Mouse (Mus musculus) ES-CJ7 (cell line): ENCODE measurements at regions not wholly inside any gene's neighbourhood (a gene's known extent, or its start where the extent isn't known, plus 50 kb on each side); places are given as distances from the start of the nearest gene placed in this dataset.

ENCODE experiments used
- DNase-seq: peaks from one replicate; pipeline ENCODE4 v3.0.0; 2011; ENCODE audit warnings: low read depth, low spot score

DNA sequence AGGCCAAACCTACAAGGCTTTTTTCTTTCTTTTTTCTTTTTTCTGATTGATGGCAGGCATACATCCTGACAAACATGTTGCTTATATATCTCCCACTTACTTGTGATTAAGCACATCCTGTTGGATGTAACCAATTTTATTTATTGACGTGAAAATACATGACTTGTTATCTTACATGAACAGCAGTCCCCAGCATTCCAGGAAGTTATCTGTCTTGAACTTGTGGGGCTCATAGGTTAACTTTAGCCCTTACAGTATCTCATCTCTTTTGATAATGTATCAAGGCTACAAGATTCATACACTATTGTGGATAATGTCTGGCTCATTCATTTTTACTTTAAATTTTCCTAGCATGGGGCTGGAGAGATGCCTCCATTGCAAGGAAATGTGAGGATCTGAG, 852.0 kb upstream of the Agtr1b start:
- DNase-seq: no peak

DNA sequence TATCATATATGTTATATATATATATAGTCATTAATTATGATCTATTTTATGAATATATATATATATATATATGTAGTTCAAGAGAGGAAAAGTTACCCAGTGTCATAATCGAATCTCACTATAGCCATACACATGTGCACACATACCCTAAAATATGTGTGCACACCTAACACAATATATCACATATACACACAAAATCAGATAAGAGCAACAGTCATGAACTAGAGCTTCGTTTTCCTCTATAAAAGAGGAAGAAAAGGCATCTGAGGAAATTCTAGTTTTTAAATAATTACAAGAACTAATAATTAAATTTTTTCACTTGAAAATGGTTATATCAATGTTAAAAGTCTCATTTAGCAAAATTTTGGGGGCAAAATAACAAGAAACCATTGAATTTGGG, 835.3 kb upstream of the Tbl1xr1 start:
- DNase-seq: no peak

DNA sequence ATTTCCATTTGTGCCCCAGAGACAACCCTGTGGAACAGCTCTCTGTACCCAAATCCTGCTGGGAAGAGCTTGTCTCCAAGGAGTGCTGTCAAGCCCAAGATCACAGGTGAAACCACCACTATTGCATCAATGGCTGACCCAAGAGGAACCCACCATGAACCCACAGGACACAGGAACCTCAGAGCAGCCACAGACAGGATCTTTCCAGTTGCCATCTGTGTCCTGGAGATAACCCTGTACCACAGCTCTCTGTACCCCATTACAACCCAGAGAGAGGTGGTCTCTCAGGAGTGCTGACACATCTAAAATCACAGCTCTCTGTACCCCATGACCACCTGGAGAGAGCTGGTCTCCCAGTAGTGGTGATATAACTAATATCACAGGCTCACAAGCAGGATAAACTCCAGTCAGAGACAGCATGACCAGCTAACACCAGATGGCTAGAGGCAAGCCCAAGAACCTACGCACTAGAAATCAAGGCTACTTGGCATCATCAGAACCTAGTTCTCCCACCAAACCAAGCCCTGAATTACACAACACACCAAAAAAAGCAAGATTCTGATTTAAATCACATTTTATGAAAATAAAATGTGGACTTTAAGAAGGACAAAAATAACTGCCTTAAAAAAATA, 820.2 kb upstream of the Tbl1xr1 start:
- DNase-seq: no peak

DNA sequence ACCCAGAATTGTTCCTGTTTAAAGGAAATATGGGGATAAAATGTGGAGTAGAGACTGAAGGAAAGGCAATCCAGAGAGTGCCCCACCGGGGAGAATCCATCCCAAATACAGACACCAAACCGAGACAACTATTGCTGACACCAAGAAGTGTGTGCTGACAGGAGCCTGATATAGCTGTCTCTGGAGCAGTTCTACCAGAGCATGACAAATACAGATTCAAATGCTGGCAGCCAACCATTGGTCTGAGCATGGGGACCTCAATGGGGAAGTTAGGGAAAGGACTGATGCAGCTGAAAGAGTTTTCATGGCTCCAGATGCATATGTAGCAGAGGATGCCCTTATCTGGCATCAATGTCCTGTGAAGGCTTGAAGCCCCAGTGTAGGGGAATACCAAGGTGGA, 813.1 kb upstream of the Tbl1xr1 start:
- DNase-seq: no peak

GRCm38 (mm10) chr3:21265491-21265890, 811.0 kb upstream of the Tbl1xr1 start:
- DNase-seq: no peak

DNA sequence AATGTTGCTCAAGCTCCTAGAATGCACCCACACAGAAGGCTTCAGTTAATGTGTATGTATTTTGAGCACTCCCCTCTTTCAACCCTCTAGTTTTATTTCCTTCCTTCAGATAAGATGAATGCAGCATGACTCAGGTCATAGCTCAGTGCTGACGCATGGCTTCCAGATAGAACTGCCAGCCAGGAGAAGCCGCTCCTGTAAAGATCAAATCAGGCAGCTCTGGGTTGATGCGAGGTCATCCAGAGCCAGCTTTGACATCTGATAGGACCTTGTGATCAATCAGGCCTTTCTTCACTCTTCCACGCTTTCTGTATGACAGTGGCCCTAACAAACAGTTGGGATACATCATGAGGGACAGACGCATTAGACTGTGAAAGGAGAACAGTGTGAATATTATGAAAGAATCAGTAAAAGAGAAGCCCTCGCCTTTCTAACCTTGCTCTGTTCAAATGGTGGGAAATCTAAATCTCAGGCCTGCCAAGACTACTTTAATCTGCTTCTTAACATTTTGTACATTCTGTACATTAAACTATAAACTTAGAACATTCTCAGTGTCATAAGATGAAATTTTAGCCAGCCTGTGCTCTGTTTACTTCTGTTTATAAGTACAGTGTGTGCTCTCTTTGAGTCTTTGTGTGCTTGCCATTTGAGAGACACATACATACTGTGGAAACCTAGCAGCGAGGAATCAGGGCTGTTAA, 807.9 kb upstream of the Tbl1xr1 start:
- DNase-seq: no peak

DNA sequence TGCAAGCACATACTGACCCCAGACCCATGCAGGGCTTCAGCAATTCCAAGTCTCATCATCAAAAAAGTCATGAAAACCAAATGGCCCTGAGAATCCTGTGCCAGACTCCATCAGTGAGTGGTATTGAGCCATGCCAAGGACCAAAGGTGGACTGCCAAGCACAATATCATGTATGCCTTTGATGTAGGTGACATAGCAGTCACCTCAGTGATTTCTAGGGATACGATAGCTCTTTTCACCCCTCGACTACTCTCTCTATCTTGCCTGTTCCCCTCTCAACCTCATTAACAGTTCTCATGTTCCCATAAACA, 807.4 kb upstream of the Tbl1xr1 start:
- DNase-seq: no peak

GRCm38 (mm10) chr3:21270788-21271187, 805.7 kb upstream of the Tbl1xr1 start:
- DNase-seq: no peak

DNA sequence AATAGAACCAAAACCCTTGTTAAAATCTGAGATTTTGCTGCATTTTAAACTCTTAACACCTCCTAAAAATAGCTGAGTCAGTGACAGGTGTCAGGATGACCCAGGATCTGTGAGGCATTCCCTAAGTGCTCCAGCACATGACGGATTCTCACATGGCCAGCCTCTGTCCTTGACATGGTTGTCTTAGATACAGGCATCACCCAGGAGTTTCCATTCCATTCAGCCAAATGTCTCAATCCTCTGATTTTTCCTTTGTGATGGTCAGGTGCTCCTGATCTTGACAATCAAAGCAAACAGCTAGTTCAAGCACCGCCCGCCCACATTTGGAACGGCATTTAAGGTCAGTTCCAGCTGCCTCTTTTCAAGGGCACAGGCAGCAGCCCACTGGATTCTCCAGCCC, 804.2 kb upstream of the Tbl1xr1 start:
- DNase-seq: peak; percentile 63

DNA sequence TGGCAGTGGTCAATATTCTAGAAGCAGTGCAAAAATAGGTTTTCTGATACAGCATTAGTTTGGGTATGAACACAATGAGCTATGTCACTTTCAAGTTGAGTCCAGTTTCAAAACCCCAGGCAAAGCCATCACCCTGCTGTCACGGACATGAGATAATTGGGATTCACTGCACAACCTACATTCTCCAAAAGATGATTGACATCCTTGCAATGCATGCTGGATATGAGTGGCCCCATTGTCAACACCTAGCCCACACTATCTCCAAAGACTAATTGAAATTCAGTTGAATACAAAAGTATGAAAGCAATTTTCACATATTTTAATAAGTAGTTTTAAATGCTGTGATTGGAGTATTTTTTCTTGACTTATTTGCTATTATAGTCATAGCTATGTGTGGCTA, 783.7 kb upstream of the Tbl1xr1 start:
- no peak for DNase-seq

DNA sequence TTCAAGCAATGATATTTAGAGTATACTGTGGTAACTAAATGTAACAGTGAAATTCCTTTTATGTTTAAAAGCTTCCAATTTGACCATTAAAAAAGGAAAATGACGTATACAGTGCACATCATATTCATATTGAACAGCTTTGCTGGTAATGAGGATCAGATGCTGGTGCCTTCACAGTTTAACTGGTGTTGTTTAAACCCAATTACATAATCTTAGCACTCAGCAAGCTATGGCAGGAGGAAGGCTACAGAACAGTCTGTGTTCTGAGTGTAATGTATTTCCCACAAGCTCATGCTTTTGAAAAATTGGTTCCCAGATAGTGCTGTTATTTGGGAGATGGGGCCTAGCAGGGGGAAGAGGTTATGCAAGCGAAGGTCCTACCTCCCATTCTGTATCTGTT, 783.1 kb upstream of the Tbl1xr1 start:
- DNase-seq: no peak

DNA sequence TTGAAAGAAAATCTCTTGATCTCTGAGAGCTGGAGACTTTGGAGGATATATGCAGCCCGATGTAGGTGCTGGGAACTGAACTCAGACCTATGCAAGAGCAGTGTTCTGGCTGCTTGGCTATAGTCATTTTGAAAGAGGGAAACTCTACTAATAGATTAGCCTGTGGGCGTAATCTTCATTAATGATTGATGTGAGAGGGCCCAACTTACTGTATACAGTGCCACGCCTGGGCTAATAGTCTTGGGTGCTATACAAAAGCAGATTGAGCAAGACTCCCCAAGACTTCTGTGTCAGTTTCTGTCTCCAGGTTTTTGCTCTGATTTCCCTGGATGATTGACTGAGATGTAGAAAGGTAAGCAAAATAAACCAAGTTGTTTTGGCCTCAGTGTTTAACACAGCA, 781.7 kb upstream of the Tbl1xr1 start:
- DNase-seq: no peak

DNA sequence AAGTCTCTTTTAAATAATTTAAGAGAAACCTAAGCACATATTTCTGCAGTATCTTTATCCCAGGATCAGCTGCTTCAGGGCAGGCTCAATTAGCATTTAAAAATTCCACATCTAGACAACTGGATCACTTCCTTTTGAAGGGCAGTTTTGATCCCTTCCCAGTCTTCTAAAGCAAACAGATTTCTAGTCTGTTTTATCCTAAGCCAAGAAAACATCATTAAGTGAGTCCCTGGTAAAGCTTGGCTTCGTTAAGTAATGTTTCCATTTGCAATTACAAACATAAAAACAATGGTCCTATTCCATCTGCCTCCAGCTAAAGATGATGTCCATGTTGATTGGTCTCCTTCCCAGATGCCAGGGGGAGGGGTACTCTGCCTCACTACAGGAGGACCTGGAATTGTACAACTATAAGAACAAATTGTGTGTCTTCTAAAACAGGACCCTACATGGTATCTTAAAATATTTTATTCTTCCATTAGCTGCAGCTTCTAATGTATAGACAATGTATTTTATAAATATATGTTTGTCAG, 779.8 kb upstream of the Tbl1xr1 start:
- no peak for DNase-seq

DNA sequence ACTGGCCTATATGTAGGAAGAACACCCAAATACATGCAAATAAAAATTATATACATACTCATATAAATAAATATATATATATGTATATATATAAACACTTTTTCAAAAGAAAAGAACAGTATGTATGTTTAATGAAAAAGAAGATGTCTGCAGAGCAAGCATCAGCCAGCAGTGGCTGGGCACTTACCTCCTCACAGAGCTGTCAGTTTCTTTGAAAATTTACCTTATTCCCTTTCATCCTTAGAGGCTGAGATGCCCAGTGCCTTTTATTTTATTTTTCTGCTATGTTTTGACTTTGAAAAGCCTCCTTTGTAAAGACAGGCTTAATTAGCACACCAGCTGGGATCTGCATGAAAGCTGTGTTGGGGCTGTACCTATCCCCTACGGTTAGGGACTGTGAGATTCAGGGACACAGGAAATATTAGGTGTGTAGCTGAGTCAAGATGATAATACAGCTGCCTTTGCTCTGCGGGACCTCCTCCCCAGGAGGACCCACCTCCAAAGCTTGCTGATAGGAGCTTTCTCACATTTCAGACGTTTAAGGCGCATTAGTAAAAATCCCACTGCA, 751.0 kb upstream of the Tbl1xr1 start:
- DNase-seq: no peak

- DNase-seq: no peak
These were observed 734.5 kb upstream of the Tbl1xr1 start for GRCm38 (mm10) chr3:21341916-21342315.

- no peak for DNase-seq
These were observed 733.4 kb upstream of the Tbl1xr1 start for GRCm38 (mm10) chr3:21343095-21343494.

GRCm38 (mm10) chr3:21349421-21349820, 727.0 kb upstream of the Tbl1xr1 start:
- DNase-seq: no peak

GRCm38 (mm10) chr3:21356150-21356549, 720.3 kb upstream of the Tbl1xr1 start:
- DNase-seq: peak; percentile 10

GRCm38 (mm10) chr3:21356831-21357712, 719.4 kb upstream of the Tbl1xr1 start:
- no peak for DNase-seq

- no peak for DNase-seq
These were observed 718.4 kb upstream of the Tbl1xr1 start for GRCm38 (mm10) chr3:21358068-21358467.

DNA sequence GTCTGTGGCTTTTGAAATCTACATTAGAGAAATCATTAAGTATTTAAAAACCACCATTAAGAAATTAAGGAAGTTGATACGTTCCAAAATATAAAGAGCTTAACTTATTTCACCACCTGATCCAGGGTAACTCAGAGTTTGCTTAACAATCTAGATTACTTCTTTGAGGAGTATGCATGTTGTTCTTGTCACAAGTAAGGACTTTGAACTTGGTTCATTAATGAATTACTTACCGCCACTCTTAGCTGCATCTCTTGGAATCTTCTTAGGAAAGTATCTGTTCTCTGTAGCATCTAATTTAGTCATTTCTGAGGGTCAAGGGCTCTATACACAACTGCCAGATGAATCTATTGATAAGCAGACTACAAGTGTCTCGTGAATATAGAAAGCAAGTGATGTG, 715.4 kb upstream of the Tbl1xr1 start:
- no peak for DNase-seq

DNA sequence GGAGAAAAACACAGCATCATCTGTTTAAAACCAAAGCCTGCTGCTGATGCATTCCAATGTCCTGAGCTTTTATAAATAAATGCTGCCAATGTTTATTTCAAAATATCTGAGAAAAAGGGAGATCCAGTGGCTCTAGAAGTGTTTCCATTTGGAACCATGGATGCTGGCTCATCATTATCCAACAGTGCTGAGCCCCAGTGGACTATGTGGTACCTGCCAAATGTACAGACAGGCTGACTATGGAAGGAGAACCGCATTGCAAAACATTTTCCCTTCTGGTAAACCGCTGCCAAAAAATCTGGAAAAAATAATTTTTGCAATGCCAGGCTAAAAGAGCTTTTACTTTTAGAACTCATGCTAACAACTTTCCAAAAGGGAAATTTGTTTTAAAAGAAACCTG, 696.6 kb upstream of the Tbl1xr1 start:
- no peak for DNase-seq
